Mouse (Mus musculus) embryonic facial prominence, embryonic 10.5 days (tissue): ENCODE measurements at regions not wholly inside any gene's neighbourhood (a gene's known extent, or its start where the extent isn't known, plus 50 kb on each side); places are given as distances from the start of the nearest gene placed in this dataset.

ENCODE experiments used
- DNase-seq: peaks from one replicate; pipeline ENCODE4 v3.0.0-alpha.2; 2017; ENCODE audit warnings: low spot score
- H3K27ac ChIP-seq: fragments of 300-500 bp; sonication (generic); replicated peaks from 2 replicates; pipeline ENCODE4 v1.5.1; 2016; ENCODE audit warnings: mild to moderate bottlenecking
- H3K27me3 ChIP-seq: fragments of 300-500 bp; sonication (generic); replicated peaks from 2 replicates; pipeline ENCODE4 v1.6.1; 2016; ENCODE audit warnings: low read depth, mild to moderate bottlenecking; ENCODE audit not compliant: poor library complexity, severe bottlenecking
- H3K36me3 ChIP-seq: fragments of 300-500 bp; sonication (generic); replicated peaks from 2 replicates; pipeline ENCODE4 v1.6.1; 2016; ENCODE audit warnings: mild to moderate bottlenecking, moderate library complexity
- H3K4me1 ChIP-seq: fragments of 300-500 bp; sonication (generic); 2 replicates; pipeline ENCODE4 v1.6.1; 2016
- H3K4me3 ChIP-seq: fragments of 300-500 bp; sonication (generic); 2 replicates; pipeline ENCODE4 v1.5.1; 2016; ENCODE audit warnings: mild to moderate bottlenecking, moderate library complexity
- H3K9me3 ChIP-seq: fragments of 300-500 bp; sonication (generic); 2 replicates; pipeline ENCODE4 v1.6.1; 2016; ENCODE audit warnings: mild to moderate bottlenecking
- WGBS: fragments of 180-500 bp; shearing (Covaris S2); methylation state at CpG from one replicate; pipeline ENCODE4 v1.1.7; 2016; 5-methylcytosine and 5-hydroxymethylcytosine counted together

DNA sequence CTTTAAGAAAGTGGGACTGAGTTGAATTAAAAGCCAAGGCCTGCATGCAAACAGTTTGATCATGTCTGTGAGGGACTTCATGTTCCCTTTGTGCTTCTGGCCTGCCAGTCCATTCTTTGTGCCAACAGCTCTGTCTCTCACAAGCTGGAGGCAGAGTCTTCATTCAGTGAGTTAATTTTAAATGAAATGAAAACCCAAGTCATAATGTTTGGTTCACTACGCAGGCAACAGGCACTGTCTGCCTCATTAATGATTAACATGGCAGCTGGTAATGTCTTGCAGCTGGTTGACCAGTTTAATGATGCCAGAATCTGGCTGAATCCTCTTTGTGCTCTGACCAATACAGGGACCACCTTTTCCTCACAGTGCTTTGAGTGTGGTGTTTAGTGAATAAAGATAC lies 380.6 kb downstream of the Sec16b start:
- WGBS: 55% methylated on average over 1 of the region's 1 CpGs
- Histone ChIP-seq H3K36me3 (no peaks in the 10 kb centered on the region), H3K4me1 (0 out of 2 replicates have a peak, but pooled peaks cover 2% of the 10 kb centered on the region), H3K9me3 (no peaks in the 10 kb centered on the region), H3K27me3 (no peaks in the 10 kb centered on the region), H3K4me3 (no peak overlapping the region), H3K27ac (no peak overlapping the region)
- DNase-seq: no peak

DNA sequence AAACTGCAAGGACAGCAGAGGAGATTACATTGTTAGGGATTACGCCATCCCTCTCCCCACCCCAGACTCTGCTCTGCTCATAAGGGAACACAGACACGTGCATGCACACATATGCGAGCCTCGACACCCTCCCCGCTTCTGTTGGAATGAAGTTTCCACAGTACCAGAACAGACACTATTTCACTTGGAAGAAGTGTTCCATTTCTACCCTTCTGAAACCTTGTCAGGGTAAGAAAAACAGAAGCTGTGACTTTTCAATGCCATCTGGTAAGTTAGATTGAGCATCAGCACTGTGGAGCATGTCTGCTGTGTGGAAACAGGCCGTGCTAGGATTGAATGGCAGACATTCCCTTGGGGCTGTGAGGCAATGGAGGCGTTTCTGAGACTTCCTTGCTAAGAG lies 382.0 kb downstream of the Sec16b start:
- WGBS: 83% methylated on average over 7 of the region's 7 CpGs
- no peak for DNase-seq
- H3K36me3 ChIP-seq: no peaks in the 10 kb centered on the region
- H3K27ac ChIP-seq: no peak overlapping the region
- H3K27me3 ChIP-seq: no peaks in the 10 kb centered on the region
- no peak overlapping the region for H3K4me3 ChIP-seq
- H3K9me3 ChIP-seq: no peaks in the 10 kb centered on the region
- 0 out of 2 replicates have a peak, but pooled peaks cover 5% of the 10 kb centered on the region for H3K4me1 ChIP-seq

DNA sequence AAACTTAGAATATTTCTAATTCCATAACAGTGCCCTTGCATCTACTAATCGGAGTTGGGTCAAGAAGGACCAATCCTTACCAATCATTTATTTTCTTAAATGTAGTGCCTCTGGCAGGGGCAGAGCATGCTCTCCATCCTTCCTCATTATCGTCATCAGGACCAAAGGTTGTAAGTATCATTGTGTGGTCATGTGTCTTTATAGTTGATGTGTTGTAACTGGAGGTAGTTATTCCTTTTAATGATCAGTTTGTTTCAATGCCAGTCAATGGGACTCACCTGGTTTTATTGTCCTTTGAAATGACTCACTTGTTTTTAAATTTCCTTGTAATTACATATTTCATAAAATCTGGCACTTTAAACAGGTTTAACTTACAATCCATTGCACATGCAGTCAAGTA lies 399.6 kb downstream of the Sec16b start:
- Histone ChIP-seq H3K36me3 (no peaks in the 10 kb centered on the region), H3K4me3 (no peak overlapping the region), H3K4me1 (no peaks in the 10 kb centered on the region), H3K27ac (no peak overlapping the region), H3K27me3 (no peaks in the 10 kb centered on the region), H3K9me3 (no peaks in the 10 kb centered on the region)
- WGBS: 85% methylated on average over 2 of the region's 2 CpGs
- no peak for DNase-seq

DNA sequence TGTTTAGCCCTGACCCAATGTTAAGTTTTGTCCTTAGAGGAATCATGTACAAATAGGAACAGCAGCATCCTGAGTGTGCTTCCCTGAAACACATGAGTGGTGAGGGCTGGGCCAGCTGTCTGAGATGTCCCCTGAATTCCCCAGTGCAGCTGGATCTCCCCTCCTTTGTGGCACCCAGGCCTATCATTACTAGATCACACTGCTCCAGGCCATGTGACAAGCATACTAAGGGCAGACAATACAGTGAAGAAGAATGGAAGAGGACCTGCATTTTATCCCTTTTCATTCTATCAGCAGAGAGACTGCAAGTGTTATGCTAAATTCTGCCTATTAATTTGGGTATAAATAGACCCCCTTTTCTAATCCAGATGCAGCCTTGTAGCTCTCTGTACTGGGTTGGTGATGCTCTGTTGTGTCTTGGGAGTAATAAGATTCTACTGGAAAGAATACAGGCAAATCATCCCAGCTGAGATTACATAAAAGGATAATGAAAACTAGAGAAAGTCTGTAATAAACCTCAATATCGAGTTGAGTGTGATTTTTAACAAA lies 418.3 kb downstream of the Brinp2 start:
- WGBS: 68% methylated on average over 1 of the region's 1 CpGs
- Histone ChIP-seq H3K9me3 (no peaks in the 10 kb centered on the region), H3K4me3 (no peak overlapping the region), H3K27ac (no peak overlapping the region), H3K36me3 (no peaks in the 10 kb centered on the region), H3K27me3 (no peaks in the 10 kb centered on the region), H3K4me1 (no peaks in the 10 kb centered on the region)
- no peak for DNase-seq

DNA sequence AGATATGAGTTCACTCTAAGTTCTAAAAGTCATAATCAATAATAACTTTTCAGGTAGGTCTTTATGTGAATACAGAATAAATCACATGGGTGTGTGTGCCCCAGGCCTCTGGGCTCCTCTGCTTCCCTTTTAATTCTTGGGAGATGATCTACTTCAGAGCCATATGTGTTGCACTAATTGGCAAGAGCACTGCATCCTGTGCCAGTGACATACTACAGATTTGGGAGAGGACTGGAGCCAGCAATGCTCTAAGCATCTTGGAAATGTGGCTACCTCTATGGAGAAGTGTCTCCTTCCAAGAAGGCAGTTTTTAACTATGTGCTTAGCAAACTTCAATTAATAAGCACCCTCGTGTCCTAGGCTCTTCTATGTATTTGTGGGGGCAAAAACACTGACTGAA lies 416.6 kb downstream of the Brinp2 start:
- Histone ChIP-seq H3K36me3 (no peaks in the 10 kb centered on the region), H3K27me3 (no peaks in the 10 kb centered on the region), H3K9me3 (no peaks in the 10 kb centered on the region), H3K4me3 (no peak overlapping the region), H3K27ac (no peak overlapping the region), H3K4me1 (no peaks in the 10 kb centered on the region)
- DNase-seq: no peak
- WGBS: 84% methylated on average over 1 of the region's 1 CpGs

DNA sequence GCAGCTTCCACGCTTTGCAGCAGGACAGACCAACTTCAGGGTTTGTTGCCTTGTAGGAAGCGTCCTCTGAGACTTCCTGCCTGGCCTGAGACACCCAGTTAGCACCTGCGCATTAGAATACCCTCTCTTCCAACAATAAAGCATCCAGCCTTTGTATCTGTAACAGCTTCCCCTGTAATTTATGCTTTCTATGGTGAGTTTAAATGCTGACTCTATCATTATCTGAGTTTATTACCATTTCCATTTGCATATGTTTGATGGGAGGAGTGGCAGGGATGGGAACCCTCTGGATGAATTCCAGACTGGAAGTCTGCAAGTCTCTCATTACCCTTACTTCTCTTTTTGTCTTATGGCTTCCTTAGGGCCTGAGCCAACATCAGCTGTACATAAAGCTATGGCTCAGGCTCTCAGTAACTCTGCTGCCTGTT lies 415.8 kb downstream of the Brinp2 start:
- Histone ChIP-seq H3K4me1 (no peaks in the 10 kb centered on the region), H3K36me3 (no peaks in the 10 kb centered on the region), H3K4me3 (no peak overlapping the region), H3K9me3 (no peaks in the 10 kb centered on the region), H3K27ac (no peak overlapping the region), H3K27me3 (no peaks in the 10 kb centered on the region)
- no peak for DNase-seq
- 54% methylated on average over 3 of the region's 3 CpGs for WGBS

DNA sequence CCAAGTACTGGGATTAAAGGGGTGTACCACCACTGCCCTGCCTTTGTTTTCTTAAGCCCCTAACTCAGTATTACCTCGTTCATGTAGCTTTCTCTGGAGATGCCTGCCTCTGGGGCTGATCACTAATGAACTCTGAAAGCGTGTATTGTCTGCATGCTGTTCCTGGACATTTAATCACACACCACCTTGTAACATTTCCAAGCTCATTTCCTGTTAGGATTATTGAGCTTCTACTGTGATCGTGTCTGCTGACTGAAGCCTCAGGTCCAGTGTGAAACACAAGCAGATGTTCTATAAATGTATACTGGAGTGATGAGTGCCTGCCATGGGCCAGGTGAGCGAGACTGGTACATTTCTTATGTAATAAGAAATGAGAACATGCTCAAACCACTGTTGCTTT lies 398.6 kb downstream of the Brinp2 start:
- Histone ChIP-seq H3K4me3 (no peak overlapping the region), H3K27me3 (no peaks in the 10 kb centered on the region), H3K4me1 (no peaks in the 10 kb centered on the region), H3K36me3 (no peaks in the 10 kb centered on the region), H3K27ac (no peak overlapping the region), H3K9me3 (no peaks in the 10 kb centered on the region)
- DNase-seq: no peak
- 56% methylated on average over 4 of the region's 4 CpGs for WGBS

DNA sequence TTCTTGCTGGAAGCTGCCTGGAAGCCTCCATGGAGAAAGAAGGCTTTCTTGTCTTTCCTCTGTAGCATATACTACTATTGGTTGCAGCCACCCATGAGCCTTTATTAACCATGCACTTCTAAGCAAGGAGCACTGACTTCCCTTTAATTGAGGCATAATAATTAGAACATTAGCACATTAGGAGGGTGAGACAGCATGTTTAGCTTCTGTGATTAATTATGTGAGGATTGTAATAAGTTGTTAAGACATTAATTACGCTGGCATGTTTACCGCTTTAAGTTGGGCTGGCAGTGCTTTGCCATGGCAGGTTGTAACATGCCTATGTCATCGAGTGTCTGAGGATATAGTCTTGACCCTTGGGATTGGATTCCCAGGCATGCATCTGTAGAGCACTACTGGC lies 391.7 kb downstream of the Brinp2 start:
- Histone ChIP-seq H3K36me3 (no peaks in the 10 kb centered on the region), H3K4me1 (no peaks in the 10 kb centered on the region), H3K27me3 (no peaks in the 10 kb centered on the region), H3K9me3 (no peaks in the 10 kb centered on the region), H3K4me3 (no peak overlapping the region), H3K27ac (no peak overlapping the region)
- 90% methylated on average over 3 of the region's 3 CpGs for WGBS
- DNase-seq: no peak

DNA sequence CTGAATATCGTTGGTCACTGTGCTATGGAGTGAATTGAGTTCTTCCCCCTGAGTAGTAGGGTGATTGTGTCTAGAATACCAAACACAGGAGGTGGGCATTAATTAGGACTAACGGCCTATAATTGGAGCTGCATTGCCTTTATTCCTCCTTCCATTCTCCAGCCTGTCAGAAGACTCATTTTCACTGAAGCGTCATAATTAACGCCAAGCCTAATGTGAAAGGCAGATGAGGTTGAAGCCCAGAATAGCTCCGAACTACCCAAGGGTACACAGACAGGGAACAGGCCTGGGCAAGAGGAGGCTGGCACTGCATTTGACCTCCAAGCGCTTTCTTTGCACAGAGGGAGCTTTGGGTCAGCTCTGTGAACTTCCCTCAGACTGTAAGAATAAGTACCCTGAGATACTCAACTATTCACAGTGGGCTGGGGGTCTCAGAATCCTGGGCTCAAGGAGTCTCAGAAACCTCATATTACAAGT lies 386.5 kb downstream of the Brinp2 start:
- Histone ChIP-seq H3K36me3 (no peaks in the 10 kb centered on the region), H3K27ac (no peak overlapping the region), H3K4me1 (peaks cover 4% of the 10 kb centered on the region; the same call in 1 of the 2 replicates), H3K9me3 (no peaks in the 10 kb centered on the region), H3K27me3 (no peaks in the 10 kb centered on the region), H3K4me3 (no peak overlapping the region)
- 55% methylated on average over 6 of the region's 6 CpGs for WGBS
- DNase-seq: no peak

DNA sequence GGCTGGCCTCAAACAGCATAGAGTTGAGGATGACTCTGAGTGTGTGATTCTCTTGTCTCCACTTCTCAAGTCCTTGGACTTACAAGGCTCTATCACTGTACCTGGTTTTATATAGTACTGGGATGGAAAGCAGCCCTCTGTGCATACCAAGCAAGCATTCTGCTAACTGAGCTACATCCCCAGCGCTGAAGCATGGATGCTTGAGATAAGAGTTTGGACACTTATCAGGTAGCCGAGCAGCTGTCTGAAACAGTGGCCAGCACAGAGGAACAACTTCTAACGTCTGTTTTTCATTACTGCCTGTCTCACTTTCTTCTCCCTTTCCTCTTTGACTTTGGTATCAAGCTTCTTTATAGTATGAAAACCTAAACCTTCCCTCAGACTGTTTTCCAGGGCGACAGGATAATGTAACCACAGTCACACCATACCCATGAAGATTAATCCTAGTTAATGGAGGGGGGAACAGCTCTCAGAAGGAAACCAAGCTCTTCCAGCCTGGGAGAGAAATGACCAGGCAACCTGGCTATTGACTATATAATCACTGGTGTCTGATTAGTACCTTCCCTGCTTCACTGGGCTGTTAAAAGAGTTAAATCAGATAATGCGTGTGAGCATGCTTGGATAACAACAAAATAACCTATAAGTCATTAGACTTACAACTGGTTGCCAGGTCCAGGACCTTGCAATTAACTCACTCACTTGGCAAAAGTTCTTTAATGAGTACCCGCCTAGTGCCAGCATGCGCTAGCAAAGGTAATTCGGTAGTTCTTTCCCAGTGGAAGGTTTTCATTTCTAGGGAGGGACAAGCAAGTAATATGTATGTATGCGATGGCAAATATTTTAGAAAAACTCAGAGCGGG lies 382.5 kb downstream of the Brinp2 start:
- H3K4me3 ChIP-seq: no peak overlapping the region
- WGBS: 76% methylated on average over 10 of the region's 10 CpGs
- H3K27ac ChIP-seq: no peak overlapping the region
- no peaks in the 10 kb centered on the region for H3K27me3 ChIP-seq
- DNase-seq: no peak
- H3K4me1 ChIP-seq: peaks cover 4% of the 10 kb centered on the region; the same call in 1 of the 2 replicates
- H3K9me3 ChIP-seq: no peaks in the 10 kb centered on the region
- H3K36me3 ChIP-seq: no peaks in the 10 kb centered on the region

DNA sequence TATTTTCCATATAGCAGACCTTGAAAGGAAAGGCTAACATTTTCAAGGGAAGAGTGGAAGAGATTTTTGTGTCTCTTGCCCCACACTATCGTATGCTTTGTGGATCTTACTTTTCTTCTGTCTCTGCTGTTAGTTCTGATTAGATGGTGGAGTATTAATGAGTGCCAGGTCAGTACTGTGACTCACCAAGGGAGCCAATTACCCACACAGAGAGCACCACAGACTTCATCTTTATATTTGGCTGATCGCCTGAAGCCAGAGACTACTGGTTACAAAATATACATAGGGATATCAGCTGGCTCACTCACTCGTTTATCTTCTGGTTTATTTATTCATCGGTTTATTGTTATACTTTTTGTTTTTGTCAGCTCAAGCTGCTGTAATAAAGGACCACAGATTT lies 381.5 kb downstream of the Brinp2 start:
- WGBS: 81% methylated on average over 4 of the region's 4 CpGs
- no peak for DNase-seq
- Histone ChIP-seq H3K27me3 (no peaks in the 10 kb centered on the region), H3K27ac (no peak overlapping the region), H3K4me3 (no peak overlapping the region), H3K4me1 (peaks cover 3% of the 10 kb centered on the region; the same call in 1 of the 2 replicates), H3K9me3 (no peaks in the 10 kb centered on the region), H3K36me3 (no peaks in the 10 kb centered on the region)

DNA sequence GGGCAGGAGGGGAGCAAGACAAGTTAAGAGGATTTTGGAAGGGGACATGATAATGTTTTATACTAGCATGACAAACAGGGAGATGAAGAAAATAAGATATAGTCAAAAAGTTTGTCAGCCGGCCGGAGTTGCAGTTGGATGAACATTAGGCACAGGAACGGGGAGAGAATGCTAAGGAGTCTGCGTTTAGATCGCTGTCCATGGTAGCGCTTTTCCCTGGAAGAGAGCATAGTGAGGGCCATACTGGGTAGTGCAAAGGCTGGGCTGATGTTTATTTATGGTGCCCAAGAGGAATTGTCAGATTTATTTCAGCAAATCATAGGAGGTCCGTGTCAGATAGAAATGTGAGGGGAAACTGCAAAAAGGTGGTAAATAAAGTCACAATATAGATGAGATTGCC lies 337.0 kb downstream of the Brinp2 start:
- Histone ChIP-seq H3K4me1 (no peaks in the 10 kb centered on the region), H3K4me3 (no peak overlapping the region), H3K27ac (no peak overlapping the region), H3K9me3 (no peaks in the 10 kb centered on the region), H3K27me3 (no peaks in the 10 kb centered on the region), H3K36me3 (no peaks in the 10 kb centered on the region)
- 27% methylated on average over 7 of the region's 7 CpGs for WGBS
- peak; percentile 64 for DNase-seq

DNA sequence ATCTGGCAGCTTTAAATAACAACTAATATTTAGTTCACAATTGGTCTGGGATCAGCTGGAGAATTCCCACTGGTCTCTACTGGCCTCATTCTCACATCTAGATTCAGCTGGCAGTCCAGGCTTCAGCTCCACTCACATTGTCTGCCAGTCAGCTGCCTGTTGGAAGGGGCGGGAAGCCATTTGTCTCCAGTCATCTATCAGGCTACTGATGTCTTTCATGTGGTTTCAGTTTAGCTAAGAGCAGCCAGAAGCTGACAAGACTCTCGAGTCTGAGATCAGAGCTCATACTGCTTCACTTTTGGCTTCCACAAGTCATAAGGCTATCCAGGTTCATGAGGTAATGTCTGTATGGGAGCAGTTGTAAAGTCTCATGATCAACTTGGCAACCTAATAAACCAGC lies 316.4 kb downstream of the Brinp2 start:
- WGBS: 55% methylated on average over 2 of the region's 2 CpGs
- no peak overlapping the region for H3K4me3 ChIP-seq
- no peaks in the 10 kb centered on the region for H3K4me1 ChIP-seq
- no peak for DNase-seq
- H3K27ac ChIP-seq: no peak overlapping the region
- no peaks in the 10 kb centered on the region for H3K27me3 ChIP-seq
- no peaks in the 10 kb centered on the region for H3K9me3 ChIP-seq
- no peaks in the 10 kb centered on the region for H3K36me3 ChIP-seq
